Comparison of ENCODE assay signal across 11 mouse cellular contexts in genomic region chr2:166682866-166683265, GRCm38 (mm10). TPM values are rescaled to one million over a fixed set of nuclear protein-coding genes. Genes with fewer than 3 reads are reported as not detected.
DNase-seq lines count a peak whose midpoint lies in the region; ATAC-seq lines count a peak whose summit lies in the region.
"Had no signal": no experiment of that assay in that cellular context is flagged by ENCODE, and none has a peak within 500 bp of the region (broad histone marks: within the 10 kb centered on the region; RNA-seq: fewer than 3 reads in every experiment).

No protein-coding gene starts in this region.

- no peak overlapping the region for H3K4me3 ChIP-seq in neural tube, embryonic 11.5 days (ENCODE audit: low read depth, low read length)
- H3K4me3 ChIP-seq in forebrain, embryonic 13.5 days, result no peak overlapping the region
- H3K4me3 ChIP-seq in neural tube, embryonic 13.5 days, result no peak overlapping the region
- H3K4me3 ChIP-seq: myocyte had no signal

- H3K27ac ChIP-seq in neural tube, embryonic 11.5 days (ENCODE audit: low read depth, low read length), result peak overlapping the region; percentile 36
- peak overlapping the region; percentile 52 for H3K27ac ChIP-seq in forebrain, embryonic 13.5 days
- H3K27ac ChIP-seq in neural tube, embryonic 13.5 days (replicated peaks), result peak overlapping the region; percentile 90

- peaks cover 55% of the 10 kb centered on the region for H3K4me1 ChIP-seq in neural tube, embryonic 11.5 days (ENCODE audit: control insufficient read depth, insufficient read depth, low read length)
- H3K4me1 ChIP-seq in forebrain, embryonic 13.5 days, result peaks cover 79% of the 10 kb centered on the region
- peaks cover 74% of the 10 kb centered on the region for H3K4me1 ChIP-seq in neural tube, embryonic 13.5 days (replicated peaks)

- no peaks in the 10 kb centered on the region for H3K36me3 ChIP-seq in neural tube, embryonic 11.5 days (ENCODE audit: control insufficient read depth, insufficient read depth, low read length)
- H3K36me3 ChIP-seq in forebrain, embryonic 13.5 days (ENCODE audit: poor library complexity, severe bottlenecking), result no peaks in the 10 kb centered on the region
- no peaks in the 10 kb centered on the region for H3K36me3 ChIP-seq in neural tube, embryonic 13.5 days
- H3K36me3 ChIP-seq: G1E had no signal

- 26% methylated on average over 4 of the region's 4 CpGs for WGBS in neural tube, embryonic 11.5 days
- 14% methylated on average over 4 of the region's 4 CpGs for WGBS in forebrain, embryonic 13.5 days
- 11% methylated on average over 4 of the region's 4 CpGs for WGBS in neural tube, embryonic 13.5 days

- no peaks in the 10 kb centered on the region for H3K27me3 ChIP-seq in neural tube, embryonic 11.5 days (ENCODE audit: control insufficient read depth, insufficient read depth, low read length)
- H3K27me3 ChIP-seq in forebrain, embryonic 13.5 days, result no peaks in the 10 kb centered on the region
- H3K27me3 ChIP-seq in neural tube, embryonic 13.5 days, result no peaks in the 10 kb centered on the region

- peak; percentile 25; the same call in 1 of the 2 replicates for ATAC-seq in neural tube, embryonic 11.5 days (ENCODE audit: insufficient read depth, low FRiP score, low TSS enrichment)
- ATAC-seq in forebrain, embryonic 13.5 days, result no peak
- ATAC-seq in neural tube, embryonic 13.5 days (ENCODE audit: low read depth), result peak; percentile 54

- no peak overlapping the region for H3K9ac ChIP-seq in neural tube, embryonic 11.5 days (ENCODE audit: low read length)
- peak overlapping the region; percentile 34 for H3K9ac ChIP-seq in forebrain, embryonic 13.5 days
- H3K9ac ChIP-seq in neural tube, embryonic 13.5 days, result peak overlapping the region; percentile 34

- no peak overlapping the region for H3K4me2 ChIP-seq in neural tube, embryonic 11.5 days (ENCODE audit: low read depth)
- H3K4me2 ChIP-seq in forebrain, embryonic 13.5 days, result peak overlapping the region; percentile 17
- H3K4me2 ChIP-seq in neural tube, embryonic 13.5 days, result peak overlapping the region; percentile 37

- no peak for DNase-seq in neural tube, embryonic 11.5 days (ENCODE audit: low spot score)
- no peak for DNase-seq in neural tube, embryonic 10.5 days (ENCODE audit: extremely low spot score, low spot score)
- peak; percentile 51 to 64 for DNase-seq in layer of hippocampus, postnatal 10 days (ENCODE audit: low spot score in 2 of 2)
- no peak for DNase-seq in kidney, adult 11 months
- DNase-seq in urinary bladder, adult 2 months (ENCODE audit: low spot score), result no peak
- DNase-seq: adrenal gland, postnatal 10 days; lung, adult 18-20 months had no signal

- no peaks in the 10 kb centered on the region for H3K9me3 ChIP-seq in neural tube, embryonic 11.5 days (ENCODE audit: control insufficient read depth, low read length)
- H3K9me3 ChIP-seq in forebrain, embryonic 13.5 days (replicated peaks), result no peaks in the 10 kb centered on the region
- no peaks in the 10 kb centered on the region for H3K9me3 ChIP-seq in neural tube, embryonic 13.5 days
- H3K9me3 ChIP-seq: G1E had no signal

RNA-seq across cellular contexts. Expression of gene Prex1, which starts 30.8 kb away (rescaled TPM):
- 28.9 and 31.9 TPM in 2 replicates for polyA plus RNA-seq in neural tube, embryonic 11.5 days (2014; fragmentation: Nextera tagmentation; extraction: Ambion mirVana)
- polyA plus RNA-seq in forebrain, embryonic 13.5 days (2015; fragmentation: Nextera tagmentation; extraction: Ambion mirVana), result 28.6 and 32.7 TPM in 2 replicates
- total RNA-seq in layer of hippocampus, postnatal 10 days (2021), result 10 to 100 TPM; 76.6 to 86.9 TPM
- polyA plus RNA-seq in neural tube, embryonic 13.5 days (2015; fragmentation: Nextera tagmentation; extraction: Ambion mirVana), result 28.5 and 29.3 TPM in 2 replicates
- 7.5 and 8.7 TPM in 2 replicates for polyA plus RNA-seq in urinary bladder, adult 2 months (2012; rRNA removed)

Comparison
In these comparisons a context has a peak if more than half of its experiments do, and no peak if none do; other contexts are left out.
1. DNase-seq: peak in layer of hippocampus, postnatal 10 days (2 of 2); none in neural tube, embryonic 11.5 days (single experiment), neural tube, embryonic 10.5 days (single experiment), kidney, adult 11 months (single experiment) and urinary bladder, adult 2 months (single experiment).
2. H3K27ac ChIP-seq: peak in every context shown above with its lines; median percentile 90 in neural tube, embryonic 13.5 days; 52 in forebrain, embryonic 13.5 days; 36 in neural tube, embryonic 11.5 days.